Mouse (Mus musculus) heart, postnatal 4 days (tissue): ENCODE data around the gene Sptbn4. TPM values are rescaled to one million over a fixed set of nuclear protein-coding genes. Genes with fewer than 3 reads are reported as not detected.
A peak's percentile ranks its signal among the peaks of the same experiment; 100 is the strongest.

Source experiments
- DNase-seq: peaks from one replicate; pipeline ENCODE4 v3.0.0; 2021
- total RNA-seq, 2 experiments: library from RNA; stranded (reverse); gene quantifications; 2 replicates each; pipeline ENCODE4 v1.2.3; 2021

Gene Sptbn4
- total RNA-seq, 2 experiments from 2014 or later: 0.32 to 0.50 TPM

DNA sequence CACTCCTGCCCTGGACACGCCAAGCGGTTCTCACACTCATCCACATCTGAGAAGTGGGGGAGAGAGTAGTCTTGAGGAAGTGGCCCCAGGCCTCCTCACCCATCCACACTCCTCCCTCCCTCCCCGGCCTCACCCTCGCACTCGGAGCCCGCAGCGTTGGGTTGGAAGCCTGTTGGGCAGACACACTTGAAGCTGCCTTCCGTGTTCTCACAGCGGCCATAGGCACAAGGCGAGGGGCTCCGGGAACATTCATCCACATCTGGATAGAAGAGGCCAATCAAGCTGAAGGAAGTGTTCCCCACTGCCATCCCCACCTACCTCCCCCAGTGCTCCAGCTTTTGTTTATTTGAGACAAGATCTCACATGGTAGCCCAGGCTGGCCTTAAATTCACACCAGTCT, 123.3 kb downstream of the Sptbn4 start:
- DNase-seq: no peak

DNA sequence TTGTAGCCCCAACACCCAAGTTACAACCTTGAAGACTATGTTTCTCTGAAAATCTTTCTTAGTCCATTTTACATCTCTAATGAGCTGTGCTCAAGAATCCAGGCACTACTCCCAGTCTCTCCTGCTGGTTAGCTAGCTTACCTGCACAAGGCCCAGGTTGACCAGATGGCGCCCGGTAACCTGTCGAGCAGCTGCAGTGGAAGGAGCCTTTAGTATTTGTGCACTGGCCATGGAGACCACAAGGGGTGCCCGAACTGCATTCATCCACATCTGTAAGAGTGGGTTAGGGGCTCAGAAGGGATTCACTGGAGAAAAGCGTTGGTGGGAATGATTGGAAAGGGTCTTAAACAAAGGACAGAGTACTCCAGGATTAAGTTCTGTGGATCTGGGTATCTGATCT, 124.5 kb downstream of the Sptbn4 start:
- no peak for DNase-seq

DNA sequence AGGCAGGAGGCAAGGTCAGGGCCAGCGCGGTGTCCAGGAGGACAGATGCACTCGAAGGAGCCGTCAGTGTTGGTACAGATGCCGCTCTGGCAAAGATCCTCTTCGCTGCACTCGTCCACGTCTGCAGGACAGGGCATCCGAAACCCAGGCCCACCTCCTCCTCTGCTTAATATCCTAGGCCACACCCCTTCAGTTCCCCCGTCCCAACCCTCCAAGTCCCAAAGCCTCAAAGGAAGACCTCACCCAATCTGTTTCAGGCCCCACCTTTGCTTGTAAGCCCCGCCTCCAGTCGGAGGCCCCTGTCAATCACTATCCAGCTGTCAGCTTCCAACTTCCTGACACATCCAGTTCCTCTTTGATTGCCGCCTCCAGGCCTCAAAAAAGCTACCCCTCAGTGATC, 125.2 kb downstream of the Sptbn4 start:
- no peak for DNase-seq

DNA sequence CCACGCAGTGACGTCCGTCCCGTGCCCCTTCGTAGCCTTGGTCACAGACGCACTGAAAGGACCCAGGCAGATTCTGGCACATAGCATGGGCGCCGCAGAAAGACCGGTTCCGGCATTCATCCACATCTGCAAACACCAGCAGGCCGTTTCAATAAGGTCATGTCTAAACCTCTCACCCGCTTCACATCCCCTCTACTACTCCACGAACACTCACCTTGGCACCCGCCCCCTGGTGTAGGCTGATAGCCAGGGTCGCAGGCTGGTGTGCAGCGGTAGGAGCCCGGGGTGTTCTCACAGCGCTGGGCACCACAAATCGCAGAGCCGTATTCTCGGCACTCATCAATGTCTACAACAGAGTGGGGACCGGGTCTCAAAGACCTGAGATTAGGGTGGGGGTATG, 128.1 kb downstream of the Sptbn4 start:
- no peak for DNase-seq

DNA sequence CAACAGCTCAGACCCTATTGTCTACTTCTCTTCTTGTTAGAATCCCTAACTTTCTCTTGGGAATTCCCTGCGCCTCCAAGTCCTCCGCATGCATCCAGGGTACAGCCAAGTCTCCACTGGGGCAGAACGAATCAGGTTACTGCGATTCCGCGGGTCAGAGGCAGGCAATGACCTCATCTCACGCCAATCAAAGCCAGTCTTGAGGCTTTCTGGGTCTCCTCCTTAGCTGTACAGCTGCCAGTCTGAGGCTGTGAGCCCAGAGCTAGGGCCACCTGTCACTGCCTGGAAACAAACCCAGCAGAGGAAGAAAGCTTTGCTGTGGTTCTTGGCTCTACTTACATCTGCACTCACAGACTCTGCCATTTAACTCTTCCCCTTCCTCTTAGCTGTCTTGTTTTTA, 131.5 kb downstream of the Sptbn4 start:
- DNase-seq: peak; percentile 71

DNA sequence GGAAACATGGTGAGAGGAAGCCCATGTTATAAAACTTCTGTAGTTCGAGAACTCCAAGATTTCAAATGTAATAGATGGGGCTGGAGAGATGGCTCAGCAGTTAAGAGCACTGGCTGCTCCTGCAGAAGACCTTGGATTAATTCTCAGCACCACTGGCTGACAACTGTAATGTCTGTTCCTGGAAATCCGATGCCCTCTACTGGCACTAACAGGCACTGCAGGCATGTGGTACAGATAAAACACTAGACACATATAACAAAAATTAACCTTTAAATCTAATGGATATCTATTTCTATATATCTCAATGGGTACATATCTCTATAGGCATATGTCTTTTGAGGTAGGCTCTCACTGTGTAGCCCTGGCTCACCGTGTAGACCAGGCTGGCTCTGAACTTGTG, 133.1 kb downstream of the Sptbn4 start:
- no peak for DNase-seq

DNA sequence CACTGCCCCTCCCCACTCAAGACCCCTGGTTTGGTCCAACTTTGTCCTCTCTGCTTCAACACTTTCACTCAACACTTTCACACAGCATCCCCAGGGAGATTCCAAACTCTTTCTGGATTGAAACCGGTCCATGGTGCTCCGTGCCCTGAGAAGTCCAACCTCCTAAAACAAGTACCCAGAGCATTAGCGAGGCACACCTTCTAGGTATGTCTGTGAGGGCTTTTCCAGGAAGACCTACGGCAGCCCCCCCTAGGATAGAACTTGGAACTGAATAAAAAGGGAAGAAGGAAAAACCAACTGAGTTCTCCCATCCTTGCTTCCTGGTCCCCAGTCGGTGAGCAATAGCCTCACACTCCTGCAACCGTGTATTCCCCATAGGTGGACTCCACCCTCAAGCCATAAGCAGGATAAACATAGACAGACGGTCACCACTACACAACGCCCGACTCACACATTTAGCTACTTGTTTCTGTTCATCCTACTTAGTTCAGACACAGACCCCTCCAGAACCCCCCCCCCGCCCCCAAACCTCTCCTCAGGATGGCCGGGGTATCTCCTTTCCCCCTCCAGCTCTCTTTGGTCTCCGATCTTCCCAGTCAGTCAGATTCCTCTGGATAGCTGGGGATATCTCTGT, 135.7 kb downstream of the Sptbn4 start:
- no peak for DNase-seq

DNA sequence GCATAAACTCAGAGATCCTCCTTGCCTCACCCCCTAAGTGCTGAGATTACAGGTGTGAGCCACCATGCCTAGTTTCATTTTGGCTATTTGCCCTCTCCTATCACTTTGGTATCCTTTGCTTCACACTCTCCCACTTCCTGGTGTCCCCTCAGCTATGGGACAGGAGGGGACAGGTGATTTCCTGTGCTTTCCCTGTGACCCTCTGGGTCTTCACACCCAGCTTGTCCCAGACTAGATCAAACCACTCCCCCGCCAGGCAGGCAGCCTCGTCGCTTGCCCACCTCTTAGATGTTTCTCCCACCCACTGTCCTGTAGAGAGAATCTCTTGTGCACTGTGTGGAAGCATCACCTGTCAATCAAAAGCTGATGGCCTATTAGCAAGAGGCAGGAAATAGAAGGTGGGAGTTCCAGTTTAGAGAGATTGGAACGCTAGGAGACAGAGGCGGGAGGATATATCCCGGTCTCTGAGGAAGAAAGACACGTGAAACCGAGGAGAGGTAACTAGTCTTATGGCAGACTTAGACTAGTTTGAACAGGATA, 136.4 kb downstream of the Sptbn4 start:
- DNase-seq: no peak

DNA sequence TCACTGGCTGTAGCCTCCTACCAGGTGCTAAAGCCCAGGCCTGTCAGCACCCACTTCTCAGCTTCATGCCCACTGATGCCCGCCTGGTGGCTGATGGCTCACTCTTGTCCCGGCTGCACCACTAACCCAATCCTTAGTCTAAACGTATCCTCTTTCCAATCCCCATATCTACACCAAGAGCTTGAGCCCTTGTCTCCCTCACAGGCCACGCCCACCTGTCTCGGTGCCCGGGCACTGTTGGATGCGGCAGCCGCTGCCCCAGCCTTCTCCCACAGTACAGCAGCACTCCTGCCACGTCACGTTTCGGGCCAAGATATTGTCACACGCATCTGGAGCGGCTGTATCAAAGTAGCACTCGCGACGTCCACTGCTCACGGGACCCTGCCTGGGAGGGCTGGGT, 137.2 kb downstream of the Sptbn4 start:
- peak; percentile 81 for DNase-seq

DNA sequence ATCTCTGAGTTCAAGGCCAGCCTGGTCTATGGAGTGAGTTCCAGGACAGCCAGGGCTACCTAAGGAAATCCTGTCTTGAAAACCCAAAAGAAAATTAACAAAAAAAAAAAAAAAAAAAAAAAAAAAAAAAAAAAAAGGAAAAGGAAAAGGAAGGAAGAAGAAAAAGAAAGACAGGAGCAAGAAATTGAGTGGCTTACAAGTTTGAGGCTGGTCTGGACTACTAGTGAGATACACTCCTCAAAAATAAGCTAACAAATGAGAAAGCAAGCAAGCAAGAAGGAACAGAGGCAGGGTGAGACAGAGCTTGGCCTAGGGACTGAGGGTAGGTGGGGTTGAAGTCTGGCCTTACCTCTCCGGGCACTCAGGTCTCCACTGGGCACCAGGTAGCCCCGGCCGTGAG, 137.7 kb downstream of the Sptbn4 start:
- DNase-seq: no peak

DNA sequence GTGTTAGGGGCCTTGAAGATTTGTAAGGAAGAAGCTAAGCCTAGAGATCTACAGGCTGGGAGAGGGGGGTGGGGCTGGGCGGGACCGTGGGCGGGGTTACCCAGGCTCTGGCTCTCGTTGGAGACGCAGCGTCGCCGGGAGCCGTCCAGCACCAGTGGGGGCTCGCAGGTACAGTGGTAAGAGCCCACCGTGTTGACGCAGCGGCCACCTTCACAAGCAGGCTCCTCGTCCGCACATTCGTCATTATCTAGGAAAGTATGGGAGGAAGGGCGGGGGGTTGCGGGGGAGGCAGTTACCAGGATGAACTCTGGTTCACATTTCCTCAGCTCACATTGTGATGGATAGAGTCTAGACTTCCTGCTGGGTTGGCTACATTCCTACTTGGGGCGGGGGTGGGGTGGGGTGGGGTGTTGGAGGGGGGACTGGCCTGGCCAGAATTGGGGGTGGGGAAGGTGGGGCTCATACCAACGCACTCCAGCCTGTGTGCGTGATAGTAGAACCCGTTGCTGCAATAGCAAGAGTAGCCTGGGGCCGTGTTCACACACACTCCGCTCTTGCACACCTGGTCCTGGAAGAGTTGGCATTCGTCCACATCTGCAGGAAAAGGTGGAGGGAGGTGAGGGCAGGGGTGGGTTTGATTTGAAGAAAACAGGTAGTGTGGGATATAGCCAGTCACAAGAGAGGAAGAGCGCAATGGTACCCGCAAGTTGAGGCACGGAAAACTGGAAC, 138.5 kb downstream of the Sptbn4 start:
- peak; percentile 45 for DNase-seq

DNA sequence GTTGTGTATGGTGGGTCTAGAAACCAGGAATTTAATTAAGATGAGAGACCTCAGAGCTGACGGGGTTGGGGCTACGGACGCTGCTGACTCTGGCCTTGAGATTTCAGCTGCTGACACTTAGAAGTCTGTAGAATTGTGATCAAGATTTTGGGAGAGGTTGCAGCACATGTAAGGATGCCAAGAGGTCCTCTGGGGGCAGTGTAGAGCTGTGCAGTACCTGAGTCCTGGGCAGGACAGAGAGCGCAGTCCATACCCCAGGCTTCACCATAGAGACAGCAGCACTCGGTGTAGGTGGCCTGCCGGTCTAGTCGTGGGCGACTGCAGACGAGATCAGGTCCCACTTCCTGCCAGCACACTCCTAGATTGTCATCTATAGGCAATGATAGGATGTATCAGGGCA, 139.9 kb downstream of the Sptbn4 start:
- no peak for DNase-seq

Other genes starting within 250 kb of the Sptbn4 start
- gene Itpkc, start 219.0 kb downstream of the Sptbn4 start, total RNA-seq: 1 to 10 TPM; 4.6 to 5.3 TPM
- gene Coq8b, start 214.7 kb downstream of the Sptbn4 start, total RNA-seq: 10 to 100 TPM; 10.2 to 11.2 TPM
- 10 to 100 TPM; 11.5 to 12.1 TPM for gene Numbl, start 189.3 kb downstream of the Sptbn4 start, total RNA-seq
- gene Ltbp4, start 110.0 kb downstream of the Sptbn4 start, total RNA-seq: 100 to 1,000 TPM; 238 to 255 TPM
- gene Shkbp1, start 91.7 kb downstream of the Sptbn4 start, total RNA-seq: 10 to 100 TPM; 18.4 to 19.8 TPM
- gene Gm20479, start 90.3 kb downstream of the Sptbn4 start, total RNA-seq: 1 to 10 TPM in 1 of 2 experiments, not detected in 1; 3.7 TPM
- 10 to 100 TPM; 36.3 to 44.5 TPM for gene Blvrb, start 292 bp upstream of the Sptbn4 start, total RNA-seq
- gene Sertad3, start 26.1 kb upstream of the Sptbn4 start, total RNA-seq: 10 to 100 TPM in 1 of 2 experiments, 1 to 10 TPM in 1; 7.4 to 10.1 TPM
- gene Sertad1, start 39.2 kb upstream of the Sptbn4 start, total RNA-seq: 10 to 100 TPM; 14.4 to 15.5 TPM
- 1 to 10 TPM; 4.1 to 5.9 TPM for gene Prx, start 51.6 kb upstream of the Sptbn4 start, total RNA-seq
- 1 to 10 TPM in 1 of 2 experiments, under 1 TPM in 1; 0.83 to 1.0 TPM for gene Hipk4, start 75.6 kb upstream of the Sptbn4 start, total RNA-seq
- 10 to 100 TPM; 28.9 to 32.4 TPM for gene Pld3, start 105.5 kb upstream of the Sptbn4 start, total RNA-seq
- gene 2310022A10Rik, start 105.5 kb upstream of the Sptbn4 start, total RNA-seq: 10 to 100 TPM; 54.9 to 58.4 TPM
- gene Akt2, start 143.9 kb upstream of the Sptbn4 start, total RNA-seq: 100 to 1,000 TPM; 158 to 164 TPM
- not detected for gene Ttc9b, start 206.2 kb upstream of the Sptbn4 start, total RNA-seq
- gene Map3k10, start 226.9 kb upstream of the Sptbn4 start, total RNA-seq: 10 to 100 TPM; 16.7 TPM
- gene Zfp607b, start 241.7 kb upstream of the Sptbn4 start, total RNA-seq: under 1 TPM; 0.70 to 0.81 TPM